Mouse (Mus musculus) 3134 (cell line): ENCODE data around the gene Pde3a.
A peak's percentile ranks its signal among the peaks of the same experiment; 100 is the strongest.

ENCODE experiments used
- DNase-seq: peaks from one replicate; pipeline ENCODE4 v3.0.0-alpha.2; 2011; ENCODE audit warnings: low spot score; ENCODE audit not compliant: insufficient read length; ENCODE audit errors: extremely low read depth

The Pde3a gene

GRCm38 (mm10) chr6:141395926-141396325 is 146.9 kb downstream of the Pde3a start:
- no peak for DNase-seq

GRCm38 (mm10) chr6:141399411-141399810 is 150.3 kb downstream of the Pde3a start:
- no peak for DNase-seq

GRCm38 (mm10) chr6:141403943-141404342 is 154.9 kb downstream of the Pde3a start:
- DNase-seq = no peak

- no peak for DNase-seq
These were observed 155.6 kb downstream of the Pde3a start for GRCm38 (mm10) chr6:141404649-141405048.

GRCm38 (mm10) chr6:141405496-141405895 is 156.4 kb downstream of the Pde3a start:
- DNase-seq = no peak

GRCm38 (mm10) chr6:141408758-141409157 is 159.7 kb downstream of the Pde3a start:
- no peak for DNase-seq

- no peak for DNase-seq
These were observed 161.8 kb downstream of the Pde3a start for GRCm38 (mm10) chr6:141410836-141411235.

- no peak for DNase-seq
These were observed 176.0 kb downstream of the Pde3a start for GRCm38 (mm10) chr6:141425114-141425513.

- no peak for DNase-seq
These were observed 179.5 kb downstream of the Pde3a start for GRCm38 (mm10) chr6:141428587-141428986.

GRCm38 (mm10) chr6:141430134-141430533 is 181.1 kb downstream of the Pde3a start:
- no peak for DNase-seq

GRCm38 (mm10) chr6:141432271-141432974 is 183.4 kb downstream of the Pde3a start:
- DNase-seq = no peak

GRCm38 (mm10) chr6:141433917-141434756 is 185.1 kb downstream of the Pde3a start:
- DNase-seq = no peak

GRCm38 (mm10) chr6:141435160-141435559 is 186.1 kb downstream of the Pde3a start:
- DNase-seq = no peak

- no peak for DNase-seq
These were observed 190.9 kb downstream of the Pde3a start for GRCm38 (mm10) chr6:141439965-141440364.

GRCm38 (mm10) chr6:141447547-141447946 is 198.5 kb downstream of the Pde3a start:
- DNase-seq = no peak

- no peak for DNase-seq
These were observed 199.8 kb downstream of the Pde3a start for GRCm38 (mm10) chr6:141448886-141449285.

GRCm38 (mm10) chr6:141455335-141455734 is 206.3 kb downstream of the Pde3a start:
- no peak for DNase-seq

- DNase-seq = peak; percentile 8
These were observed 207.5 kb downstream of the Pde3a start for GRCm38 (mm10) chr6:141456591-141456990.

GRCm38 (mm10) chr6:141470251-141470650 is 221.2 kb downstream of the Pde3a start:
- no peak for DNase-seq

GRCm38 (mm10) chr6:141474223-141474622 is 225.2 kb downstream of the Pde3a start:
- no peak for DNase-seq

- DNase-seq = no peak
These were observed 225.6 kb downstream of the Pde3a start for GRCm38 (mm10) chr6:141474696-141475095.
